Mouse (Mus musculus) E14TG2a.4 (cell line): ENCODE data around the gene Cadm2.

Experiments used
- CTCF ChIP-seq: conservative IDR thresholded peaks from 2 replicates; pipeline ENCODE4 v1.5.1; 2014; ENCODE audit warnings: low read length
- POU5F1 ChIP-seq: IDR thresholded peaks from 2 replicates; pipeline ENCODE4 v1.6.1; 2014; ENCODE audit warnings: low read length, borderline replicate concordance

DNA sequence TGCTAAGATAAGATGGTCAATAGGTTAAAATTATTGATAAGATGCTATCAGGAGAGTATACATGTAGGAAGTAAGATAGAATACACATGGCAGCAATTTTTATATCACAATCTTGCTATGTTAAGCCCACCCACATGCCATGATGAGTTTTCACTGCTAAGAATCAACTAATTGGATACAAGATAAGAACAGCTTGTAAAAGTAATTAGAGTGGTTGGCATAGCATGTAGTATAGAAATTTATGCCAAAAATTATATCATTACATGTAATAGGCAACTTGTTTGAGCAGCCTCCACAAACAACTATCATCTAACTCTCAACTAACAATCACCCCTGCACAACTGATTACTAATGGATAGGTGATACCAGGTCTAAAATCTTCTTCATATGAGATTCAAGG lies 809.2 kb downstream of the Cadm2 start:
- TF ChIP-seq CTCF, result no peak
- no peak for TF ChIP-seq POU5F1
